Mouse (Mus musculus) erythroblast, adult 5-6 weeks (primary cell): Measurements from ENCODE around the gene Pyroxd2. TPM values are rescaled to one million over a fixed set of nuclear protein-coding genes. Genes with fewer than 3 reads are reported as not detected.

ENCODE experiments used
- ATAC-seq: replicated peaks from 2 replicates; pipeline ENCODE4 v1.8.0; 2016; ENCODE audit warnings: moderate number of reproducible peaks, mild to moderate bottlenecking, moderate TSS enrichment, inconsistent platforms; ENCODE audit not compliant: poor library complexity, low FRiP score, severe bottlenecking
- total RNA-seq, 2 experiments: library from RNA; stranded (forward) in 1 of 2; stranded (reverse) in 1 of 2; fragments of 150-400 nt in 1 of 2; fragments of 200-764, 138-1000 nt in 1 of 2; gene quantifications; 2 replicates each; pipeline versions ENCODE4 v1.2.3 to v1.2.4; 2015 to 2017; ENCODE audit warnings: low replicate concordance in 2 of 2

The Pyroxd2 gene
- total RNA-seq, 2 experiments from 2014 or later: 0.17 to 1.9 TPM

GRCm38 (mm10) chr19:42750196-42750595 lies 2.4 kb downstream of the Pyroxd2 start:
- ATAC-seq: no peak

- no peak for ATAC-seq
These were observed 5.9 kb downstream of the Pyroxd2 start for GRCm38 (mm10) chr19:42746702-42747101.

GRCm38 (mm10) chr19:42745869-42746224 lies 6.7 kb downstream of the Pyroxd2 start:
- ATAC-seq: 0 out of 2 replicates have a peak, but pooled peaks have one; percentile 40

GRCm38 (mm10) chr19:42745084-42745868 lies 7.3 kb downstream of the Pyroxd2 start:
- ATAC-seq: peak; percentile 49; the same call in 1 of the 2 replicates

- ATAC-seq: peak; percentile 62
These were observed 8.4 kb downstream of the Pyroxd2 start for GRCm38 (mm10) chr19:42744162-42744586.

GRCm38 (mm10) chr19:42743261-42743660 lies 9.3 kb downstream of the Pyroxd2 start:
- ATAC-seq: no peak

- ATAC-seq: no peak
These were observed 10.7 kb downstream of the Pyroxd2 start for GRCm38 (mm10) chr19:42741884-42742283.

- ATAC-seq: no peak
These were observed 12.2 kb downstream of the Pyroxd2 start for GRCm38 (mm10) chr19:42740163-42740899.

GRCm38 (mm10) chr19:42739734-42740133 lies 12.8 kb downstream of the Pyroxd2 start:
- no peak for ATAC-seq

GRCm38 (mm10) chr19:42737753-42738152 lies 14.8 kb downstream of the Pyroxd2 start:
- no peak for ATAC-seq

- no peak for ATAC-seq
These were observed 17.6 kb downstream of the Pyroxd2 start for GRCm38 (mm10) chr19:42734982-42735381.

GRCm38 (mm10) chr19:42727424-42727823 lies 25.2 kb downstream of the Pyroxd2 start:
- no peak for ATAC-seq

GRCm38 (mm10) chr19:42726766-42727165 lies 25.8 kb downstream of the Pyroxd2 start:
- ATAC-seq: no peak

GRCm38 (mm10) chr19:42725973-42726350 lies 26.6 kb downstream of the Pyroxd2 start:
- ATAC-seq: no peak

- ATAC-seq: no peak
These were observed 27.3 kb downstream of the Pyroxd2 start for GRCm38 (mm10) chr19:42725056-42725972.

GRCm38 (mm10) chr19:42723302-42723701 lies 29.3 kb downstream of the Pyroxd2 start:
- ATAC-seq: no peak

- ATAC-seq: no peak
These were observed 30.1 kb downstream of the Pyroxd2 start for GRCm38 (mm10) chr19:42722500-42722899.

GRCm38 (mm10) chr19:42718101-42718500 lies 34.5 kb downstream of the Pyroxd2 start:
- no peak for ATAC-seq

GRCm38 (mm10) chr19:42717668-42718067 lies 34.9 kb downstream of the Pyroxd2 start:
- no peak for ATAC-seq

GRCm38 (mm10) chr19:42716507-42716906 lies 36.1 kb downstream of the Pyroxd2 start:
- no peak for ATAC-seq
